Mouse (Mus musculus) lung, adult 2 months (tissue): ENCODE data around the gene BC052040.

Experiments
- CTCF ChIP-seq: fragments of 200-500 bp; IDR thresholded peaks from 2 replicates; pipeline ENCODE4 v1.5.1; 2011; ENCODE audit warnings: mild to moderate bottlenecking, low read length, control low read depth; ENCODE audit not compliant: insufficient read depth
- POLR2A ChIP-seq: fragments of 200-500 bp; IDR thresholded peaks from 2 replicates; pipeline ENCODE4 v1.6.1; 2011; ENCODE audit warnings: low read depth, mild to moderate bottlenecking, control low read depth, low read length, borderline replicate concordance; ENCODE audit errors: extremely low read depth

DNA sequence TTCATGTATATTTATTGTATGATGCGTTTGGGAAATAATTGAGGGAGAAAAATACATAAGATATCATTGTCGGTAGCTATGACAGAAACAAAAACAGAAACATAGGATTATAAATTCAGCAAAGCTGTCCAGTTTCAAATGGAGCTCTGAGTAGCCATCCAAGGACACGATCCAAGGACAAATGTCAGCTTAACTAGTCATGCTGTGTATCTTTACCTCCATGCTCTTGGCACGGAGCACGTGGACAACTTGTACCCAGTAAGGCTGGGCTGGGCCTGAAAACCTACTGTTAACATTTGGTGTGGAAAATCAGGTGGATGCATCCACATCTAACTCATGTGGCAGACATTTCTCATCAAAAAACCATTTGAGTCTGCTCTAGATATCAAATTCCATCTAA lies 41.8 kb upstream of the BC052040 start:
- TF ChIP-seq CTCF (no peak), POLR2A (no peak)
